Mouse (Mus musculus) spleen, embryonic (tissue): ENCODE results near the gene Susd3.

ENCODE experiments used
- CTCF ChIA-PET: fragments of 350-600 bp; sonication (Branson Sonifier 250); formaldehyde crosslinking; loops from one replicate; lab custom pipeline; 2022; lab: Charles Lee

Gene Susd3

GRCm38 (mm10) chr13:49247232-49247739 lies 1.2 kb downstream of the Susd3 start:
- CTCF ChIA-PET = interaction anchor here (0.6 kb wide), 3 partner anchors 31 to 167 kb away, joined by 3 to 4 read pairs (median 3); partner anchors contain the start of gene Card19

GRCm38 (mm10) chr13:49246626-49247025 lies 1.9 kb downstream of the Susd3 start:
- CTCF ChIA-PET = no interaction called here

- CTCF ChIA-PET = no interaction called here
These were observed 2.5 kb downstream of the Susd3 start for GRCm38 (mm10) chr13:49246011-49246410.

GRCm38 (mm10) chr13:49245251-49245650 lies 3.3 kb downstream of the Susd3 start:
- CTCF ChIA-PET = no interaction called here

- CTCF ChIA-PET = interaction anchor here (0.6 kb wide), 2 partner anchors 156 to 365 kb away, joined by 3 read pairs; no protein-coding TSS in a partner anchor
These were observed 5.0 kb downstream of the Susd3 start for GRCm38 (mm10) chr13:49243492-49243891.

- CTCF ChIA-PET = interaction anchor here (0.6 kb wide), 2 partner anchors 17 to 364 kb away, joined by 3 to 16 read pairs; no protein-coding TSS in a partner anchor
These were observed 6.0 kb downstream of the Susd3 start for GRCm38 (mm10) chr13:49242321-49243065.

GRCm38 (mm10) chr13:49238737-49239136 lies 9.8 kb downstream of the Susd3 start:
- CTCF ChIA-PET = no interaction called here

GRCm38 (mm10) chr13:49237617-49238016 lies 10.9 kb downstream of the Susd3 start:
- CTCF ChIA-PET = no interaction called here

- CTCF ChIA-PET = interaction anchor here (0.7 kb wide), 1 partner anchor 31 kb away, joined by 3 read pairs; no protein-coding TSS in a partner anchor
These were observed 13.8 kb downstream of the Susd3 start for GRCm38 (mm10) chr13:49234711-49235110.

- CTCF ChIA-PET = no interaction called here
These were observed 14.5 kb downstream of the Susd3 start for GRCm38 (mm10) chr13:49233792-49234572.

GRCm38 (mm10) chr13:49225633-49226032 lies 22.9 kb downstream of the Susd3 start:
- CTCF ChIA-PET = interaction anchor here (1.1 to 1.2 kb wide), 2 partner anchors 17 to 19 kb away, joined by 4 to 16 read pairs; no protein-coding TSS in a partner anchor

GRCm38 (mm10) chr13:49225159-49225558 lies 23.3 kb downstream of the Susd3 start:
- CTCF ChIA-PET = interaction anchor here (1.0 to 1.2 kb wide), 3 partner anchors 10 to 18 kb away, joined by 3 to 16 read pairs (median 4); partner anchors contain the start of gene Card19

- CTCF ChIA-PET = interaction anchor here (1.0 to 1.2 kb wide), 3 partner anchors 9 to 18 kb away, joined by 3 to 16 read pairs (median 4); partner anchors contain the start of gene Card19
These were observed 23.8 kb downstream of the Susd3 start for GRCm38 (mm10) chr13:49224729-49225128.

- CTCF ChIA-PET = interaction anchor here (0.9 to 1.0 kb wide), 2 partner anchors 9 to 54 kb away, joined by 3 read pairs; partner anchors contain the start of gene Card19
These were observed 24.2 kb downstream of the Susd3 start for GRCm38 (mm10) chr13:49224314-49224713.

- CTCF ChIA-PET = interaction anchor here (0.6 kb wide), 1 partner anchor 28 kb away, joined by 4 read pairs; no protein-coding TSS in a partner anchor
These were observed 27.6 kb downstream of the Susd3 start for GRCm38 (mm10) chr13:49220912-49221311.

- CTCF ChIA-PET = no interaction called here
These were observed 29.1 kb downstream of the Susd3 start for GRCm38 (mm10) chr13:49219367-49219766.

GRCm38 (mm10) chr13:49218651-49219050 lies 29.9 kb downstream of the Susd3 start:
- CTCF ChIA-PET = interaction anchor here (0.5 kb wide), 1 partner anchor 136 kb away, joined by 3 read pairs; no protein-coding TSS in a partner anchor

- CTCF ChIA-PET = no interaction called here
These were observed 31.5 kb downstream of the Susd3 start for GRCm38 (mm10) chr13:49216808-49217561.

- CTCF ChIA-PET = interaction anchor here (0.6 to 1.3 kb wide), 3 partner anchors 8 to 35 kb away, joined by 3 read pairs; no protein-coding TSS in a partner anchor
These were observed 32.3 kb downstream of the Susd3 start for GRCm38 (mm10) chr13:49216220-49216552.

- CTCF ChIA-PET = interaction anchor here (0.6 to 1.3 kb wide), 3 partner anchors 9 to 36 kb away, joined by 3 read pairs; no protein-coding TSS in a partner anchor
These were observed 32.8 kb downstream of the Susd3 start, which contains the start of gene Card19 for GRCm38 (mm10) chr13:49215504-49216219. Card19 (minus strand) TSS chr13:49216037.
